ENCODE assay signal across 20 mouse cellular contexts in genomic region chr13:31060916-31061431, GRCm38 (mm10).
"Had no signal": no experiment of that assay in that cellular context is flagged by ENCODE, and none has a peak within 500 bp of the region (broad histone marks: within the 10 kb centered on the region; RNA-seq: fewer than 3 reads in every experiment).

No protein-coding gene starts in this region.

- H3K4me2 ChIP-seq: liver, embryonic 13.5 days; liver, embryonic 15.5 days; lung, embryonic 14.5 days; midbrain, embryonic 11.5 days; midbrain, embryonic 13.5 days; midbrain, embryonic 15.5 days; neural tube, embryonic 13.5 days; neural tube, embryonic 15.5 days had no signal

- H3K9ac ChIP-seq: liver, embryonic 13.5 days; liver, embryonic 15.5 days; liver, postnatal 0 days; lung, embryonic 14.5 days; midbrain, embryonic 13.5 days; midbrain, embryonic 15.5 days; neural tube, embryonic 13.5 days; neural tube, embryonic 15.5 days had no signal

- H3K36me3 ChIP-seq: liver, embryonic 13.5 days; liver, embryonic 15.5 days; midbrain, embryonic 13.5 days; midbrain, embryonic 15.5 days; neural tube, embryonic 13.5 days; neural tube, embryonic 15.5 days had no signal

- H3K27me3 ChIP-seq: liver, embryonic 13.5 days; liver, embryonic 15.5 days; midbrain, embryonic 13.5 days; midbrain, embryonic 15.5 days; neural tube, embryonic 13.5 days; neural tube, embryonic 15.5 days had no signal

- DNase-seq: liver, embryonic 13.5 days; liver, postnatal 0 days; lung, embryonic 14.5 days; lung, postnatal 14 days; retina, postnatal 1 day; right cerebral cortex, adult 18-20 months; right cerebral cortex, postnatal 25 days; right cerebral cortex, postnatal 4 days; spleen, adult 18-20 months; thymus, adult 2 months; thymus, postnatal 25 days; thymus, postnatal 4 days had no signal

- H3K27ac ChIP-seq: liver, embryonic 13.5 days; liver, embryonic 15.5 days; macrophage; midbrain, embryonic 13.5 days; midbrain, embryonic 15.5 days; neural tube, embryonic 13.5 days; neural tube, embryonic 15.5 days had no signal

- H3K4me3 ChIP-seq: liver, embryonic 13.5 days; liver, embryonic 15.5 days; megakaryocyte, embryonic 14.5 days; midbrain, embryonic 13.5 days; midbrain, embryonic 15.5 days; neural tube, embryonic 13.5 days; neural tube, embryonic 15.5 days had no signal

- ATAC-seq: liver, postnatal 0 days; midbrain, embryonic 13.5 days; midbrain, embryonic 15.5 days had no signal

- H3K4me1 ChIP-seq: liver, embryonic 13.5 days; liver, embryonic 15.5 days; megakaryocyte, embryonic 14.5 days; midbrain, embryonic 13.5 days; midbrain, embryonic 15.5 days; neural tube, embryonic 13.5 days; neural tube, embryonic 15.5 days had no signal

- H3K9me3 ChIP-seq: liver, embryonic 13.5 days; liver, embryonic 15.5 days; midbrain, embryonic 15.5 days; neural tube, embryonic 15.5 days had no signal
